Mouse (Mus musculus): ENCODE measurements around the gene Mier2. TPM values are rescaled to one million over a fixed set of nuclear protein-coding genes. Genes with fewer than 3 reads are reported as not detected.

Gene Mier2
- polyA plus RNA-seq, 1 experiment from 2014 or later: 54.2 TPM

Small RNA genes lying within 50 kb of the gene (microRNA-seq; reads per million reads assigned to microRNA genes)
- gene Mir6909: not detected

Other genes with a start within 250 kb of the Mier2 start
- gene Vmn2r82, start 198.7 kb downstream of the Mier2 start, polyA plus RNA-seq (2014; fragmentation: Nextera tagmentation; extraction: Ambion mirVana): not detected in 2 replicates
- not detected in 2 replicates for gene Vmn2r83, start 86.5 kb downstream of the Mier2 start, polyA plus RNA-seq (2014; fragmentation: Nextera tagmentation; extraction: Ambion mirVana)
- gene Plpp2, start 21.4 kb downstream of the Mier2 start, polyA plus RNA-seq (2014; fragmentation: Nextera tagmentation; extraction: Ambion mirVana): 20.3 and 21.8 TPM in 2 replicates
- gene Theg, start 32.1 kb upstream of the Mier2 start, polyA plus RNA-seq (2014; fragmentation: Nextera tagmentation; extraction: Ambion mirVana): not detected in 2 replicates
- 0.04 TPM in 1 of 2 replicates, not detected in the other for gene C2cd4c, start 58.8 kb upstream of the Mier2 start, polyA plus RNA-seq (2014; fragmentation: Nextera tagmentation; extraction: Ambion mirVana)
- 4.8 and 6.5 TPM in 2 replicates for gene Shc2, start 82.7 kb upstream of the Mier2 start, polyA plus RNA-seq (2014; fragmentation: Nextera tagmentation; extraction: Ambion mirVana)
- gene Odf3l2, start 90.5 kb upstream of the Mier2 start, polyA plus RNA-seq (2014; fragmentation: Nextera tagmentation; extraction: Ambion mirVana): not detected in 2 replicates
- 5.6 and 5.9 TPM in 2 replicates for gene Madcam1, start 109.4 kb upstream of the Mier2 start, polyA plus RNA-seq (2014; fragmentation: Nextera tagmentation; extraction: Ambion mirVana)
- gene Tpgs1, start 114.2 kb upstream of the Mier2 start, polyA plus RNA-seq (2014; fragmentation: Nextera tagmentation; extraction: Ambion mirVana): 67.2 and 70.9 TPM in 2 replicates
- 171 and 175 TPM in 2 replicates for gene Cdc34, start 127.0 kb upstream of the Mier2 start, polyA plus RNA-seq (2014; fragmentation: Nextera tagmentation; extraction: Ambion mirVana)
- 0.45 and 0.94 TPM in 2 replicates for gene Gzmm, start 133.8 kb upstream of the Mier2 start, polyA plus RNA-seq (2014; fragmentation: Nextera tagmentation; extraction: Ambion mirVana)
- 633 and 674 TPM in 2 replicates for gene Bsg, start 149.3 kb upstream of the Mier2 start, polyA plus RNA-seq (2014; fragmentation: Nextera tagmentation; extraction: Ambion mirVana)
- gene Hcn2, start 161.4 kb upstream of the Mier2 start, polyA plus RNA-seq (2014; fragmentation: Nextera tagmentation; extraction: Ambion mirVana): not detected in 2 replicates
- gene Polrmt, start 191.4 kb upstream of the Mier2 start, polyA plus RNA-seq (2014; fragmentation: Nextera tagmentation; extraction: Ambion mirVana): 32.2 and 36.1 TPM in 2 replicates
- 0.17 and 0.33 TPM in 2 replicates for gene Fgf22, start 199.9 kb upstream of the Mier2 start, polyA plus RNA-seq (2014; fragmentation: Nextera tagmentation; extraction: Ambion mirVana)
- 112 and 118 TPM in 2 replicates for gene Rnf126, start 211.8 kb upstream of the Mier2 start, polyA plus RNA-seq (2014; fragmentation: Nextera tagmentation; extraction: Ambion mirVana)
- gene Fstl3, start 222.1 kb upstream of the Mier2 start, polyA plus RNA-seq (2014; fragmentation: Nextera tagmentation; extraction: Ambion mirVana): 1.8 and 1.9 TPM in 2 replicates
- gene Prss57, start 235.8 kb upstream of the Mier2 start, polyA plus RNA-seq (2014; fragmentation: Nextera tagmentation; extraction: Ambion mirVana): not detected in 2 replicates
- gene Palm, start 238.4 kb upstream of the Mier2 start, polyA plus RNA-seq (2014; fragmentation: Nextera tagmentation; extraction: Ambion mirVana): 108 and 109 TPM in 2 replicates

Data from limb, embryonic 11.5 days (tissue).